Mouse (Mus musculus) layer of hippocampus, adult 9-11 months (tissue): Measurements from ENCODE around the gene B3gat2.
A peak's percentile ranks its signal among the peaks of the same experiment; 100 is the strongest.

ENCODE experiments used
- DNase-seq: peaks from one replicate; pipeline ENCODE4 v3.0.0; 2022

The B3gat2 gene

DNA sequence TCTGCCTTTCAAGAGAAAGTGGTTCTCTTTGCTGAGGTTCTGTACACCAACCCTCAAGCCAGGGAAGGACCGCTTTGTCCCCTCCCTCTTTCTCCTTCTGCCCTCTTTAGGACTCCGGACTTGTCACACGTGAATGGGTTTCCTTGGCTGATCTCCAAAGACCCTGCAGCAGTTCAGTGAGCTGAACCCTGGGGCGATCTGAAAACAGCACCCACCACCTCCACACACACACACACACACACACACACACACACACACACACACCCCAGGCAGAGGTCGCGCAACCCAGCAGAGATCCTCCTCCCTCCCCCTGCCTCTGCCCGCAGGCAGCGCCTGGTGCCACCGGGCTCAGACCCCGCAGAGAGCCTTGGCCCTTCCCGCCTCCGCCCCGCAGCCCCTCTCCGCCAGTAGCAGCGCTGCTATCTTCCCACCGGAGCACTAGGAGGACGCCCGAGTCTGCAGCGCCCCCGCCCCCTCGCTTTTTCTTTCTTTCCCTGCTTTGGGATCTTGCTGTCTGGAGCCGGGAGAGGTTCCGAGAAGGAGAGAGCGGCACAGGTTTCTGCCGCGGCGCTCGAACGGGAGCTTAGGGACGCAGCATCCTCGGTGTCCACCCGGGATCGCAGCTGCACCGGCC is at the start of gene B3gat2:
B3gat2 (plus strand) TSS at position 252 of the 634 bp plus-strand sequence.
- DNase-seq: peak; percentile 20

DNA sequence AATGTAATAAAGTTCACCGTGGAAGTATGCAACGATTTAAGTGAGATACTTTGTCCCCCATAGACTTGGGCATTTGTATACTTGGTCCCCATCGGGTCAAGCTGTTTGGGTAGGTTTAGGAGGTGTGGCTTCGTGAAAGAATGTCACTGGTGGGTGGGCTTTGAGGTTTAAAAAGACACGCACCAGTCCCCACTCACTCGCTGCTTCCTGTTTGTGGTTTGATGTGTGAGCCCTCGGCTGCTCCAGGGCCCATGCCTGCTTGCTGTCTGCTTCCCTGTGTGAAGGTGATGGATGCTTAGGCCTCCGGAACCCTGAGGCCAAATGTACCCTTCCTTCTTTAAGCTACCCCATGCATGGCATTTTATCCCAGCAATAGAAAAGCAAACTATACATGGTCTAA is 41.2 kb upstream of the B3gat2 start:
- DNase-seq: no peak

DNA sequence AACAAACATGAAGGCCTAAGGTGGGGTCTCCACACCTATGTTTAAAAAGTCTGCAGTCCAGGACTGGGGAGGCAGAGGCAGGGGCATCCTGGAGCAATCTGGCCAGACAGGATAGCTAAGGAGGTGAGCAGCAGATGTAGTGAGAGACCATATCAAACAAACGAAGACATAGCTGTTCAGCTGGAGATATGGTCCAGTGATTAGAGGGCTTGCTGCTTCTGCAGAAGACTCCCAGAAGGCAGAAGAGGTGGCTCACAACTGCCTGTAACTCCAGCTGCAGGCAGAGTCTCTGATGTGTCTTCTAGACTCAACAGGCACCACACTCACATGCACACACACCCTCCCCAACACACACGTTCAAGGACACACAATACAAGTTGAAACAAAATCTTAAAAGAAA is 40.5 kb upstream of the B3gat2 start:
- no peak for DNase-seq

DNA sequence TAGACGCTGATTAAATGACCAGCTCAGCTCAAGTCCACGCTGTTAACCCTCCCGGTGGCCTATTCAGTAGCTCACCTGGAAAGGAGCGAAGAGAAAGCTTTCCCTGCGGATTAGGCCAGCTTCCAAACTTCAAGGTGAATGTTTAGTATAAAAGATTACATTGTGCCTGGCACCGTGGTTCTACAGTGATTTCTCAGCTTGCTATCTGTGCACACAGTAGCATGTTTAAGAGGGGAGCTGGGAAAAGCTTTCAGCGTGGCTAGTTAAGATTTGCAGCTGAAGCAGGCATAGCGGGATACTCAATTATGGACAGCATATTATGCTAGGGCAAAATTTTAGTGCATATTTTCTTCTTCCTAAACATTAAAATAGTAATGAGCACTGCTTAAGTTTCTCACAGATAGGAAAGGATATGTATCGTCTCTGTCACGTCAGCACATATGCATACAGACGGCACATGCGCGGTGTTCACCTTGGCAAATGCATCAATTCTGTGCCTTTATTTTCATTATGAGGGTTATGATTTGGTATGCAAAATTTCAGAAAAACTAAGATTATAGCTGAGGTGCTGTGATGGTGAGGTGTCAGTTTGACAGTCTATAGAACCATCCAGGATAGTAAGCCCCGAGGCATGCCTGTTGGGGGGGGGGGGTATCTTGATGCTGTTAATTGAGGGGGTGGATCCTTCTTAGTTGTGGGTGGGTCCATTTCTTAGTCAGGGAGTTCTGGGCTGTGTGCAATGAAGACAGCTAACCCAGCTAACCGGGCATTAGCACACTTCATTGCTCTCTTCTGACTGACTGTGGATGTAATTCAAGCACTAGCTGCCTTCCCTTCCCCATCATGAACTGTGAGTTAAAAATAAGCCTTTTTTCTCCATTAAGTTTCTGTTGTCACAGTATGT is 38.8 kb upstream of the B3gat2 start:
- no peak for DNase-seq

DNA sequence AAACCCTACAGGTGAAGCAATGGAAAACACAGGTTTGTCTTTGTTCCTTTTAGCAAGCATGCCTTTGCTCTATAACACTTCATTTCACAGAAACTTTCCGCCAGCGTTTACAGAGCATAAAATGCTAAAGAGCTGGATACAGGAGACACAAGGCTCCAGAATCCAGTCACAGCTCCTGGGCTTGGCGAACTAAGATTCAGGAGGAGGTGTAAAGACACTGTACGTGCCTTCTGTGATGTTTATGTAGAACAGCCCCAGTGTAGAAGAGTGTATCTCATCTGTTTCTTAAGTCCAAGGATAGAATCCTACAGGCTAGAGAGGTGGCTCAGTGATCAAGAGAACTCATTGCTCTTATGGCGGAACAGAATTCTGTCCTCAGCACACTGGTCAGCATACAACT is 30.2 kb upstream of the B3gat2 start:
- no peak for DNase-seq

DNA sequence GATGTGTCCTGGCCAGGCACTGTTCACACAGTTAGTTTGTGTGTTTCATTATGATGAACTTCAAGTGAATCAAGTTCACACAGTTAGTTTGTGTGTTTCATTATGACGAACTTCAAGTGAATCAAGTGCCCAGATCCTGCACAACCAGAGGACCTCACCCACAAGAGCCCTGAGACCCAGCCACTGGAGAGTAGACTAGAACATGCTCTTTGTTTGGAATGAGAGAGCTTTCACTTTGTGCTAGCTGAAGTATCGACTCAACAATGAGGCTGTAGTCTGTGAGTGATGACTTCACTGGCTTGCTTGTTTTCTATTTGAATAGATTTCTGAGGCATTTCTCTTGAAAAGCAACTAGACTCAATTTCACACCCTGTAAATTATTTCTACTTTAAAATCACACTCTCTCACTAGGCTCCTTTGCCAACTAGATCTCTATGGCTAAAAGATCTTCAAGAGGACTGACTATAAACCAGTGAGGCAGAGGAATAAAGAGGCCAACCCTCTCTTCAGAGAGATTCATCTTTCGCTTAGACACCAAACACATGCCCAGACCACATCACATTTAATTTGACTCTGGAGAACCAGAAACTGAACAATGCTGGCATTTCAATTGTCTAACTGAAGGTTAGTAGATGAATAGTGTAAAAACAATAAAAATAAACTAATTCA is 10.6 kb upstream of the B3gat2 start:
- no peak for DNase-seq

DNA sequence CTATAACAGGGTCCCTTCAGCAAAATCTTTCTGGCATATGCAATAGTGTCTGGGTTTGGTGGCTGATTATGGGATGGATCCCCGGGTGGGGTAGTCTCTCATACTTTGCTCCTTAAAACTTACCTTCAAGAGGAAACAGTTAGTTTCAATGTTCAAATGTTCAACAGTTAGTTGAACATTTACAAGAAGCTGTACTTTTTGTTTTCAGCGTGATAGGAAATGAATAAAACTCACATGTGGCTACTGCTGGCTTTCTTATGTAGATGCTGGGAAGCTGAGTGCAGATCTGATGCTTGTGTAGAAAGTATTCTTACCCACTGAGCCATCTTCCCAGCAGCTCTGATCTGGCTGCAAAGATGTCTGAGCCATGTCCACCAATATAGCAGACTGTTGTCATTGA is 8.5 kb upstream of the B3gat2 start:
- no peak for DNase-seq

DNA sequence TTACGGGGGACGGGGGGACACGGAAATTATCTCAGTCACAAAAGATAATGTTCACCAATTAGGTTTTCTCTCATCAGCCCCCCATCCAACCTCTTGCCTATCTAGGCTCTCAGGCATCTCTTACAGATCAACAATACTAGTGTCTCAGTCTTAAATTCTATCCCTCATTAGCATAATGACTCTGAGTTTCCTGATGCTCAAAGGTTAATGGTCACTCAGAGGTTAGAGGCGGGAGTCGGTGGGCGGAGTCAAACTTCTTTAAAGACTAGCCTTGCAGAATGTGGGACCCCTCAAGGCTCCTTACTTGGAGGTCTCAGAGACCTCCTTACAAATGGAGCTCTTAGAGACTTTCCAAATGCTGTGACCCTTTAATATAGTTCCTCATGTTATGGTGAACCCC is 8.0 kb upstream of the B3gat2 start:
- DNase-seq: no peak

DNA sequence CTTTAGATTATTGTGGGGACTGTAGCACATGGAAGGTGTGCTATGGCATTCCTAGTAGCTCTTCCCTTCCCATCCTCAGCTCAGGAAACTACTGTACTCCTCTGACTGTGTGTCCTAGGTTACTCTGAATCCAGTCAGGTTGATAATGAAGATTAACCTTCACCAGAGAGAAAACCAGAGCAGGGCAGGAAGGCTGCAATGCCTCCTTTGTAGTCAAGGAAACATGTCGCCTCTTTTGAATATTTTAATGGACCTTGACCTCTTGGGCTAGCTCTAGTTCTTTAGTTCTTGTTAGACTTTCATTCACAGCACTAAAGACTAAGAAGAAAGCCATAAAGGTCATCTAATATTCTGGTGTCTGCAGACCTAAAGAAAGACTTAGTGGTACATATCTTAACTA is 7.2 kb upstream of the B3gat2 start:
- DNase-seq: no peak

DNA sequence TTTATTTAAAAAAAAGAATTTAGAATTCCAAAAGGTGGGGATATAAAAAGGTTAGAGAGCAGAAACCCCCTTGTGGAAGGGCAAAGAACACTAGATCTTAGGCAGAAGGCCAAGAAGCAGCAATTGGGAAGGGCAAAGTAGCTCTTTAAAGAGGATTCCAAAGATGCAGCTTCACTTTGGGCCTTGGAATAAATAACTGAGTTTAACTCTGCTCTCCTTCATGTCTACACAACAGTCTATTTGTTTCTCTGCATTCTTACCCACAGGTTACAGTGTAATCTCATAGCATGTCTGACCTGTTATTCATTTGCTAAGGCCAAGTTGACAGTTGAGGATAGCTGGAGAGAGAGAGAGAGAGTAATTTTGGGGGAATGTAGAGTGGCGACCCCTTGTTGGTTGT is 6.6 kb upstream of the B3gat2 start:
- no peak for DNase-seq

DNA sequence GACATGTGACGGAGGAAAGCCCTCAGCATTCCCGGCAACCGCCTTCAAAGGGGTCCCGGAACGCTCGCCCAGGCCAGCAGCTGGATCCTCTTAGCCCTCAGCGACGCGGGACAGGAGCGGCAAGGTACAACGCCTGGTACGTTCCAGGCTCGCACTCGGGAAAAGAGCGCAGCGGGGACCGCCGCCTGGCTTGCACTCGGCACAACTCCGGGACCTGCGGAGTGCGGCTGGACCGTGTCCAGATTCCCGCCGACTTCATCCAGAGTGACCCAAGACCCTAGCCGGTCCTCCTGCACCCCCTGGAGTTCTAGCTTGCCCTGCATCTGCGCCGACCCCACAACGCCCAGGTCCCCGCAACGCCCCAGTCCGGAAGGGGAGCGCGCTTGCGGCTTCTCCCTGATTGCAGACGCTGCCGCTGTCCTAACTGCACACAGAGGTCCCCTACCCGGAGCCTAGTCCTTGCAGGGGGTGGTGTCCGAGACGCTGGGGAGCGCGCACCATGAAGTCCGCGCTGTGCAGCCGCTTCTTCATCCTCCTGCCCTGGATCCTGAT is 659 bp downstream of the B3gat2 start:
- peak; percentile 22 for DNase-seq

DNA sequence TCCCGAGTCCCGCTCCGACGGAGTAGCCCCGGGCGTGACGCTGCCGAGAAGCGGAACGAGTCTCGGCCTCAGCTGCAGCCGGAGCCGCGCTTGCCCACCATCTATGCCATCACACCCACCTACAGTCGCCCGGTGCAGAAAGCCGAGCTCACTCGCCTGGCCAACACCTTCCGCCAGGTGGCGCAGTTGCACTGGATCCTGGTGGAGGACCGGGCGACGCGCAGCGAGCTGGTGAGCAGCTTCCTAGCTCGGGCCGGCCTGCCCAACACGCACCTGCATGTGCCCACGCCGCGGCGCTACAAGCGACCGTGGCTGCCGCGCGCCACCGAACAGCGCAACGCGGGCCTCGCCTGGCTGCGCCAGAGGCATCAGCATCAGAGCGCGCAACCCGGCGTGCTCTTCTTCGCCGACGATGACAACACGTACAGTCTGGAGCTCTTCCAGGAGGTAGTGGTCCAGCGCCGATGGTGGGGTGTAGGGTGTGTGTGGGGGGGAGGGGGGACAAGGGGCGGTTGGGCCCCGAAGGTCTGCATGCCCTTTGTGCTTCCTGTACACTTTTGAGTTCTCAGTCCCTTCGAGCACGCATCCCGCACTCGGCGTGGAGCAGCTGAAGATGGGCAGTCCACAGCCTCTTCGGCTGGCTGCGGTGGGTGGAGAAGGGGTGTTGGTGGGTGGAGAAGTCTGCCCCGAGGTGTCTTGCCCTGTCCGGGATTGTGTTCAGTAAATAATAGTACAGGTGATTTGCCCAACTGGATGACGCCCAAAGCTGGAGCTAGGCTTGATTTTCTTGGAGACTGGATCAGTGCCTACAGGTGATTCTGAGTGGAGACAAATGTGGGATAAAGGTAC is 1.5 kb downstream of the B3gat2 start:
- peak; percentile 93 for DNase-seq

DNA sequence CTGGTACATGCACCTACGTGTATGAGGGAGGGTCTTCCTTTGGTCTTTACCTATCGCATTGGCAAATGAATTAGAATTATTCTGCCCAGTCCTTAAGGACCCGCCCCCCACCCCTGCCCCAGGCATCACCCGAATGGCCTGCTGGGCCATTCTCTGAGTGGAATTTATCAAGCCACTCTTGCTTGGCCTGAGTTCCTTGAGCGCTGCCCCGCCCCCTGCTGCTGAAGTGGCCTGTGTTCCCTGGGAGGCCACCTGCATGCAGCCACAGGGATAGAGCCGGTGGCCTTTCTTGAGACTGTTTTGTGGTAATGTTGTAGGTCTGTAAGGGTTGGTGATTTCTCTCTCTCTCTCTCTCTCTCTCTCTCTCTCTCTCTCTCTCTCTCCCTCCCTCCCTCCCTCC is 2.2 kb downstream of the B3gat2 start:
- DNase-seq: no peak

DNA sequence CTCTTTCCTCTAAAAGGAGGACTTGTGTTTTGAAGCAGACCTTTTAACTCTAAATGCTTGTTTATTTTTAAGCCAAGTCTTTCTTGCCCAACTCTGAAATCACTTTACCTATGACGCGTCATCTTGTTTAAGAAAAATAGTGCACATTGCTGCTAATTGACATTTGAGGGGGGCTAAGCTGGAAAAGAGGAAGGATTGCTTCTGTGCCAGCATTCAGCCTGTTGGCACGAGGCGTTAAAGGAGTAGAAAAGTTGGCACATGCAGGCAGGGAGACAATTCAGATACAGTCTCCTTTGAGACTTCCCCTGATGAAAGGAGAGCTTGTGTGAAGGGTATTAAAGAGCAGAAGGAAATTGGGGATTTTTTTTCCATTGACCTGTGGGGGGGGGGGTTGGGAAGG is 3.2 kb downstream of the B3gat2 start:
- peak; percentile 10 for DNase-seq

DNA sequence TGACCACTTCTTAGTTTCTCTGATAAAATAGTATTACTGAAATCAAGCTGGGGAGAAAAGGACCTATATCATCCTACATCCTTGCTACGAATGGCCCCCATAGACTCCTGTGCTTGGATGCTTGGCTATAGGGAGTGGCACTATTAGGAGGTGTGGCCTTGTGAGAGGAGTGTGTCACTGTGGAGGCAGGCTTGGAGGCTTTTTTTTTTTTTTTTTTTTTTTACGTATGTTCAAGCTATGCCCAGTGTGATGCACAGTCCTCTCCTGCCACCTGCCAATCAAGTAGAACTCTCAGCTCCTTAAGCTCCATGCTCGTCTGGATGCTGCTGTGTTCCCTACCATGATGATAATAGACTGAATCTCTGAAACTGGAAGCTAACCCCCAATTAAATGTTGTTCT is 11.5 kb downstream of the B3gat2 start:
- no peak for DNase-seq

DNA sequence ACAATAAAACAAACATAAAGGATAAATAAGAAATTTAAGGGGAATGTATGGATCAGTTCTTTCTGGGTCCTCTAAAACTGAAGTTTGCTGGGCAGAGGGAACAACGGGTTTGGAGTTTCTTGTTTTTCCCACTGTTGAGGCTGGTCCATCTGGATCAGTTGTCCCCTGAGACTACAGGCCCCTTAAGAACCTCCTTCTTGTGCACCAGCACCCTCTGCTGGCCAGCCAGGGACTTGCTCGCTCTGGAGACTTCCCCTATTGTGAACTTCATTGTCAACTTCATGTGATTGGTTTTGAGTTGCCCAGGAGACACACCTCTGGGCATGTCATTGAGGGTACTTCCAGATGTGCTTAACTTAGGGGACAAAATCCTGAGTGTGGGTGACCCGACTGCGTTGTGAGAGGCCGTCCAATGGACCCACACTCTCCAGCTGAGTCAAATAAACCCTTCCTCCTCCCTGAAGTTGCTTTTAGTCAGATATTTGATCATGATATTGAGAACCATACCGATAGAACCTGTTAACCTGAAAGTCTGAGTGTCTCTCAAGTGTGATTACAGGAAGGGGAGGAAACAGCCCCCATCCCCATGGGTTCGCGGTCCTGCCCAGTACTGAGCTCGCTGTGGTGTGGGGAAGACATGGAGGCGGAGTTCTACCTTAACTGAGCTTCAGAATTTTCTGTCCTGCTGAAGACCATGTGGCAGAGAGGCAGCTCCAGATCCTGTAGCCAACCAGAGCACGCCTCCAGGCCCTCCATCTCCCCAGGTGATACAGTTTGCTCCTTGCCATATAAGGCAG is 31.4 kb downstream of the B3gat2 start:
- peak; percentile 20 for DNase-seq

DNA sequence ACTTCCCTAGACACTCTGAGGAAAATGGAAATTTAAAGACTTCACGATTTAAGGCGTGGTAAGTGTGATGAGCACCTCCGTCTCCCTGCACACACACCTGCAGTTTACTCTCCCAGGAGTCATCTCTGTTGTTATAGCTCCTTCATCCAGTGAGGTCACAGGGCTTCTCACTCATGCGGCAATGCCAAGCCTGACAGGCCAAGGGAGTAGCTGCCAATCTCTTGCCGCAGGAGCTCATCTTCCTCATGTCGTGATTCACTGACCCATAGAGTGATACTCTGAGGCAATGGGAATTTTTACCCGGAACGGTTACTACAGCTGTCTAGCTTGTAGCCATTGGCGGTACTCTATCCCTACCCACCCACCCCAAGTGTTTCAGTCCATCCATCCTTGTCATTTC is 36.8 kb downstream of the B3gat2 start:
- no peak for DNase-seq

DNA sequence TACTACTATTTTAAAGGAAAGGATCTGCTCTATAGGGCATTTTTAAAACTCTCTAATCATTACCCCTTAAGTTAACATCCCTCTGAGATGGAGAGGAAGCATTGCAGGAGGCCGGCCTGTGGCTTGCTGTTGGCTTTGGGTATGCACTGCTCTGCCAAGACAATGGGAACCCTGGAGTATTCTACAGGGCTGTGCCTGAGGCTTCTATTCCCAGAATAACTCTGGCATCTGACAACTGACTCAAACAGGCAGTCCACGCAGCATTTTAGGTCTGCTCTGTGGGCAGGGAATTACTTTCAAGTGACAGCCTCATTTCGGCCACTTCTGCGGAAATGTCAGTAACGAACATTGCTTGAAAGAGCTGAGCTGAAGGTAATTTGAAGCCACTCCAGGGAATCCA is 60.1 kb downstream of the B3gat2 start:
- DNase-seq: no peak

DNA sequence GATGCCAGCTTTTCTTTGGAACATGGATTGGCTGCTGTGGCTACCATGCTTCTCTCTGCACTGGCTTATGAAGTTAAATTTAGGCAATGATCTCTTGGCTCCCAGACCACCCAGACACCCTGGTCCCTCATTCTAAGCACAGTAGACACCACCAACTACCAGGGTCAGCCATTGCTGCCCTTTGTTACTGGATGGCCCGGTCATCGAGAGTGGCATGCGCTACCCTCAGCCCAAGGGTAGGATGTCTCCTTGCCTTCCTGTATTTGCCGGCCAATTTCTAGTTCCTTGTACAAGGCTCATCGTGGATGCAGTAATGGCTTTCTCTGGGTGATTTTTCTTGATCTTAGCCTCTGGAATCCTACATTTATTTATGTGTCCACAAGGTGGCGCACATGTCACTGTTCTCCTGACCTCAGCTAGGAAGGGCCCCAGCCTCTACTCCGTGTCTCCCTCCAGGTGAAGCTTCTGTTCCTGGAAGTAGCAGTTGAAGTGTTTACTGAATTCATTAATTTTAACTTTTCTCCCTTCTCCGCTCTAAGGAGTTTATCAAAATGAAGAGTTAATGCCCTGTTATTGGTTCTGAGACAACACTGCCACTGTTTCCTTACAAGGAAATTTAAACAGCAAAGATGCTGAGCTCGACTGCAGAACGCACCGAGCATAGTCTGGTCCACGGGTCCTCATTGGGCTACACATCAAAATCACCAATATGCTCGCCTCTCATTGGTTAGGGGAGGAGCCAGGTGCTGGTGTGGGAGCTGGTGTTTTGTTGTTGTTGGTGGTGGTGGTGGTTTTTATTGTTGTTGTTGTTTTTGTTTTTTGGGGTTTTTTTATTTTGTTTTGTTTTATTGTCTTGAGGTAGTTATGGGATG is 65.6 kb downstream of the B3gat2 start:
- DNase-seq: no peak

DNA sequence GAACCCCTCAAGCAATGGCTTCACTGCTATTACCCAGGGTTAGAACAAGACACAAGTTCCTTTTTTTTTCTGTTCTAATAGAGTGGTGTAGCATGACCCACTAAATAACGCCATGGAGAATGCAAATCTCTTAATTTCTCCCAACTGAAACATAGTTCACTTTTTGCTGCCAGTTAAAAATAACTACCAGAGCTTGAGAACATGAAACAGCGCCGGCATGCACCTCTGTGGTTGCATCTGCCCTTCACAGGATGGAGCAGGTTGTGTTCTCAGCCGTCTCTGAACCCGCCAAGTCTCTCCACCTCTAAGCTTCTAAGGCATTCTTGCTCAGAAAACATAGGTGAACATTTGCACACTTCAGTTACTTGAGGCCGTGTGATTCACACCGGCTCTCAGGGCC is 72.7 kb downstream of the B3gat2 start:
- DNase-seq: no peak

DNA sequence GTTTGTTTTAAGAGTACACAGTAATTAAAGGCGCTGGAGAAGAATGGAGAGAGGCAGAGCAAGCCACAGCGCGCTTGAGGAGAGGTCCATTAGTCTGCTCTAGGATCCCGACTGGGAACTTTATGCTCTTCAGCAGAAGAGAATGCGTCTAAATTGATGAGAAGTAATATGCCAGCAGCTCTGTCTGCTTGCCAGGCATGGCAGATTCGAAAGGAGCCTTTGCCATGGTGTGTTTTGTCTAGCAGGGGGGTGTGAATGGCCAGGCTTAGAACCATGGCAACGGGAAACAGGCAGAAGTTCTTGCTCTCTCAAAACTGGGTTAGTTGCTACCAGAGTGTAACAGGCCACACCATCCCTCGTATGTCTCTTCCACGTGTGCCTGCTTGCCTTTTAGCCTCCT is 73.3 kb downstream of the B3gat2 start:
- DNase-seq: peak; percentile 52
